Mouse (Mus musculus): Measurements from ENCODE around the gene Plcb3.

- no peak for TF ChIP-seq GATA1 (IDR thresholded peaks at IDR 0.05; ENCODE audit: borderline replicate concordance, low read length)
- no peak; the same call in 1 of the 2 replicates for TF ChIP-seq FLI1 (IDR thresholded peaks at IDR 0.05; ENCODE audit: low read length)
Measured at GRCm38 (mm10) chr19:6980381-6981093, 4.3 kb upstream of the Plcb3 start, which contains the start of gene Fkbp2.

Measured in megakaryocyte, embryonic 14.5 days (primary cell).